Mouse (Mus musculus): ENCODE measurements around the gene Rcan3.
A peak's percentile ranks its signal among the peaks of the same experiment; 100 is the strongest.

Gene Rcan3

DNA sequence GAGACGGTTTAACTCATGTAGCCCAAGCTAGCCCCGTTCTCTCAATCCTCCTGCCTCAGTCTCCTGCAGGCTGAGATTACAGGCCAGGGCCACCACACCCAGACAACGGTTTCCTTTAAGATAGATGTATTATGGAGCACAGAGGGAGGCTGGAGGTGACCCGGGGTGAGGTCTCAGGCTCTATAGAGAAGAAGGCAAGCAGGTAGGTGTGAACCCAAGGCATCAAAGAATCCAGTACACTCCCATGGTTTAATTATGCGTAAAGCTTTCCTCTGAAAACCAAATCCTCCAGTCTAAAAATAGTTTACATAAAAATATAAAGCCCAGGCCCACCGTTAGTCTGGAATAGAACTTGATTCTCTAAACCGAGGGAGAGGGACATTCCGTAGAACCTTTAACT is 20.2 kb downstream of the Rcan3 start:
- no peak for DNase-seq (ENCODE audit: low read depth, low spot score)

DNA sequence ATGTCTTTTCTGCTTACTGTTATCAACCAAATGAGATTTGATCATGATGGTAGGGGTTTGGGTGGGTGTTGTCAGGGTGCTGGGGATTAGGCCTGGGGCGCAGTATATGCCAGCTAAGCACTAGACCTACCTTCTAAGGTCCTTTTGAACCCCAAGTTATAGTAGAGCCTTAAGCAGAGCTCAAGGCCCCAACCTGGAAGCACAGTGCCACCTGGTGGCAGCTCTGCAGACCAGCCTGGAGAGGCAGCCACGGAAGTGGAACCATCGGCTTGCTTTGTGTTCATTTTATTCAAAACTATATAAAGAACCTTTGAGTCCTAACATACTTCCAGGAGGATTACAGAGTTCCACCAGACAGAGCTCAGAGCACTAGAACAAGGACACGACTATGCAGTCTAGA is 22.0 kb downstream of the Rcan3 start:
- peak; percentile 83 for DNase-seq (ENCODE audit: low read depth, low spot score)

DNA sequence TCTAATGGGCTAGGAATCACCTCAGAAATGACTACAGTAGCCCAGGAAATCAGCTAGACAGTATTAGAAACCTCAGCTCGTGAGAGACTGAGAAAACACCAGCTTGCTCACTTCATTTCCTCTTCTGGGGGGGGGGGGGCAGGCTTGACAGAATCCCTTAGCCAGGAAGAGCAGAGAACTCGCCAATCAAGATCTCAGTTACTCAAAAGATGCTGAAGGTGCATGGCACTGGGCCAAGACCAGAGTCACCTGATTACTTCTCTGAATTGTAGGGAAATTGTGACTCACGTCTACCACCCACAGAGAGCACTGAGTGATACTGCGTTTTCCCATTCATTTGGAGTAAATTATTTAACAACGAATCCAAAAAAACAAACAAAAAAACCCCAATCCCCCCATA is 27.5 kb downstream of the Rcan3 start:
- peak; percentile 66 for DNase-seq (ENCODE audit: low read depth, low spot score)

DNA sequence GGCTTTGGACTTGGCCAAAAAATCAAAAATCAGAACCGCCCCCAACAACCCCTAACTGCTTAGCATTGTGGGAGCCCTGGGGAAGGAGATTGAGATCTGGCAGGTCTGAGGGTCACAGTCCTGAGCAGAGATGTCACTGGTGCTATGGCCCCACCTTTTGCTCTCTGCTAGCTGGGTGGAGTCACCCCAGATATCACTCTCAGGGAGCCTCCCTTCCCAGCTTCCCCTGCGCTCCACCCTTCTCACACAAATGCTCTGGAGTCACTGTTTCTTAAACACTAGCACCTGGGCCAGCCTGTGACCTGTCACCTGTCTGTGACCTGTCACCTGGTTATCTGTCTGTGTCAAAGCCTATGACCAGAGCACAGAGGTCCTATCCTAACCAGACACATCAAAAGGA is 28.7 kb downstream of the Rcan3 start:
- DNase-seq (ENCODE audit: low read depth, low spot score), result no peak

DNA sequence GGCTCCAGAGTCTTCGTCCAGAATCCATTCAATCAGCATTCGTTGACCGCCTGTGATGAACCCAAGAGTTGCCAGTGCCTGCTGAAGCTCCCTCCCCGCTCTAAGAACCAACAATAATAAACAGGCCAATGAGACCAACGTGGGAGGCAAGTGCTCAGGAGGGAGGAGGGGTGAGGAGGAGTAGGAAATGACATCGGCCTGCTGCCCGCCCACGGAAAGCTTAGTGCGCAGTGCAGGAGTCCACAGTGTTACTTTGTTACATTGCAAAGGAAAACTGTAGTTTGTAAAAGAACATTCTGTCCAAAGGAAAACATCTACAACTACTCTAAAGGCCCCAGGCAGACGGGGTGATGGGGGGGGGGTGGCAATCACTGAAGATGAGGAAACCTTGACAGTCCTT is 29.6 kb downstream of the Rcan3 start:
- no peak for DNase-seq (ENCODE audit: low read depth, low spot score)

DNA sequence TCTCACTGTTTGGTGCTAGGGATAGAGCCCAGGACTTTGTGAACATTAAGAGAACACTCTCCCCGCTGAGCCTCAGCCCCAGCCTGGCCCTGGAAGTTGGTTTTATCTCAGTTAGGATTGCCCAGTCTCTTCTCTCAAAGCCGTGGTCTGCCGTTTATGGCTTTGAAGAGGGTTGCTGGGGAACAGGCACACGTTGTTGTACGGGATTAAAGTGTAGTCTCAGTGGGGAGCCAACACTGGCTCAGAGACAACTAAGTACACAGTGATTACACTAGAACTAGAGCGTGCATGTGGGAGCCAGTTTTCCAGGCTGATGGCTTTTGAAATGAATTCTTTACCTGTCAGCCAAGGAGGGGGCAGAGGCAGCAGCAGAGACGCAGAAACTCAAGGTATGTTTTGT is 31.8 kb downstream of the Rcan3 start:
- peak; percentile 28 for DNase-seq (ENCODE audit: low read depth, low spot score)

DNA sequence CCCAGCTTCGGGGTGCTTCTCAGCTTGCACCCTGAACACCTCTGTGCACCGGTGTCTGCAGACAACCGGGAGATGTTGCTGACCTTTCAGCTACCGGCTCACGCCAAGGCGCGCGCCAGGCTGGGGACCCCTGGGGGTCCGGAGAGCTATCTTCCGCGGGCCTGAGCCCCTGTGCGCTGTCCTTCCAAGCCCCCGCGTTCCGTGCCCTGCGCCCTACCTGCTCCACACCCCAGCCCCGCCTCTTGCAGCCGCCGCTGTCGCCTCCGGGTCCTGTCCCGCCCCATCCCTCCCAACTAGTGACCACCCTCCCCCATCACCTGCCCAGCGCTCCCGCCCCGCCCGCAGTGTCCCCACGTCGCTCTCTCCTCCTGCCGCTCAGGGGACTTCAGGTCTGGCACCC is 35.7 kb downstream of the Rcan3 start, which contains the start of gene Ncmap:
Gene Ncmap, minus strand, starts transcription at position 237 of the 400 bp plus-strand sequence.
- DNase-seq (ENCODE audit: low read depth, low spot score), result no peak

DNA sequence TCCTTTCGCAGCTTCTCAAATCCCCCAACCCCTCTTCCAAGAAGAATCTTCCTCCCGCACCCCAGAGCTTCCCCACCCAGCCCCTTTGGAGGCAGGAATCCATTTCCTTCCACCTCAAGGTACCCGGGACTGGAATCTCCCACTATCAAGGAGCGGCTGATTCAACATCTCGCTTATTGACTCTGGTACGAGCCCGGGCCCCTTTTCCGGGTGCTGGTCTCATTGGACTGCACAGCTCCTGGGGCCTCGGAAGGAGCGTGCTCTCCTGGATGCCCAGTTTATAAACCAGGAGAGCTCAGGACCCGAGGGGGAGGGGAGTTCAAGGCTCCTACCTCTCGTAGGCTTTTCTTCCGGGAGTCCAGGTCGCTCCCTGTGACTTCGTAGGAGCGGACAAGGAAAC is 36.1 kb downstream of the Rcan3 start:
- DNase-seq (ENCODE audit: low read depth, low spot score), result no peak

DNA sequence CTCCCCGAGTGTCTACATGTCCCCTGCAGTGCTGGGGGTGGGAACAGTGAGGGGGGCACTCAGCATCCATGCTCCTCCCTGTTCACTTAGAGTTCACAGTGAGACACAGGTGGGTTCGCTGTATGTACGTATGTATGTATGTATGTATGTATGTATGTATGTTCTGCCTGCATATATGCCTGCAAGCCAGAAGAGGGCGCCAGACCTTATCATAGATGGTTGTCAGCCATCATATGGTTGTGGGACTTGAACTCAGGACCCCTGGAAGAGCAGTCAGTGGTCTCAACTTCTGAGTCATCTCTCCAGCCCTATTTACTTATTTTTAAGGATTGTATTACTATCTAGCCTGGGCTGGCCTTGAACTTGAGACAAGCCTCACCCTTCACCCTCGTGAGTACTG is 37.4 kb downstream of the Rcan3 start:
- no peak for DNase-seq (ENCODE audit: low read depth, low spot score)

DNA sequence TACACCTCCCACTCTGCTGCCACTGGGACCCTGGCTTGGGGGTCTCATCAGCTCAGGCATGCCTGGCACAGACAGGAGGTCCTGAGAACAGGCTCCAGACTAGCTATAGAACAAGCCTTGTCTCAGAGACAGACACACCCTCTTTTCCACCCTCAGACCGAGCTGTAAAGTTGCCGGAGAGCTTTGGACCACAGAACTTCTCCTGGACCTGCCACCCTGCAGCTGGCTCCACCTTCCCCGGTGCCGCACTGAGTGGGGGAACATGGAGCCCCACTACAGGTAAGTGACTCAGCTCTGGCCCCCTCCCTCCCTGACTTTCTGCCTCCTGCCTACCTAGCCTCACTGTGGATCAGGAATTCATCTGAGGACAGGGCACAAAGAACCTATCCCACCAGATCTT is 38.3 kb downstream of the Rcan3 start:
- DNase-seq (ENCODE audit: low read depth, low spot score), result no peak

DNA sequence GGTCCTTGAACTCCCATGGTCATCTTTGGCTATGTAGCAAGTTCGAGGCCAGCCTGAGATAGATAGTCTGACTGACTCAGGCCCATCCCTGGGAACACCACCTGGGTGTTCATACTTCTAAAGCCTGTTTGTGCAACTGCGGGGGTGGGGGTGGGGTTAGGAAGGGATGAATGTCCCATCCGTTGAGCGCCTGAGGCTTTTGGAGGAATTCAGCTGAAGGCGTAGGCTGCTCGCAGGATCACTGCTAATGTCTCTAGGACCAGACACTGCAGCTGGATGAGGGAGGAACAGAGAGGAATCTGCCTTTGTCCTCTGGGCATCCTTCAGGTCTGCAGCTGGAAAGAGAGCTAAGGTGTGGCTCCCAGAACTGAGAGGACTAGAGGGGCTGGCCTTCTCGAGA is 39.0 kb downstream of the Rcan3 start:
- no peak for DNase-seq (ENCODE audit: low read depth, low spot score)

DNA sequence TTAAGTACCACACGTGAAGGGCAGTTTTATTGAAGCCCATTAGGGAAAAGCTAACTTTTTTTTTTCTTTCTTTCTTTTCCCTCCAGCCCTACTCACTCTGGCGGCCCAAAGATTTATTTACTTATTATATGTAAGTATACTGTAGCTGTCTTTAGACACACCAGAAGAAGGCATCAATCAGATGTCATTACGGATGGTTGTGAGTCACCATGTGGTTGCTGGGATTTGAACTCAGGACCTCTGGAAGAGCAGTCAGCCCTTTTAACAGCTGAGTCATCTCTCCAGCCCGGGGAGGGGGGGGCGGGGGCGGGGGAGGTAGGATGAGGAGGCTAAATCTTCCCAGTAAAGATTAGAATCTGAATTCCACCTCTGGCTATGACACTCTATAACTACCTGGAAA is 40.3 kb downstream of the Rcan3 start:
- DNase-seq (ENCODE audit: low read depth, low spot score), result no peak

DNA sequence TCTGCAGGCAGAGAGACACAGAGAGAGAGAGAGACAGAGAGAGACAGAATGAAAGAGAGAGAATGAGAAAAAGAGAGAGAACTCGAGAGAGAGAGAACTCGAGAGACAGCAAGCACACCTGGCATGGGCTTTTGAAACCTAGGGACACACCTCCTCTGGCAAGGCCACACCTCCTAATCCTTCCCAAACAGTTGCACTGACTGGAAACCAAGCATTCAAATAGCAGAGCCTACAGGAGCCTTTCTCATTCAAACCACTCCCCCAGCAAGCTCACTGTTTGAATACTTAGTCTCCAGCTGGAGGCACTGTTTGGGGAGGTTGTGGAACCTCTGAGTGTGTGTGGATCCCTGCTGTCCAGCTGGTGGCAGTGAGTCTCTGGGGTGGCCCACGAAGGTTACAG is 40.9 kb downstream of the Rcan3 start:
- no peak for DNase-seq (ENCODE audit: low read depth, low spot score)

DNA sequence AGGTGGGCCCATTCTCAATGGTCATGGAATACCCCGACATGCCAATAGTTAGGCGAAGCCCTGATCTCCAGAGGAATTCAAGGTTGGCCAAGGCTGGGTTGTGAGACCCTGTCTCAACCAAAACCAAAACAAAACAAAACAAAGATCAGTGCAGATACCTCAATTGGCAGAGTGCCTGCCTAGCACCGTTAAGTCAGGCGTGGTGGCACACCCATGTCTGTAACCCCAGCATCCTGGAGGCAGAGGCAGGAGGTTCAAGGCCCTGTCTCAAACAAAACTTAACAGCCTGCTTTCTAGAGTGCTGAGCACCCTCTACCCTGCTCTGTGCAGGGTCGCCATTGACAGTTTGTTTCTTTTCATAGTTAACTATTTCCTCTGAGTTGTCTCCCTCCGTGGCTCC is 42.6 kb downstream of the Rcan3 start:
- DNase-seq (ENCODE audit: low read depth, low spot score), result no peak

DNA sequence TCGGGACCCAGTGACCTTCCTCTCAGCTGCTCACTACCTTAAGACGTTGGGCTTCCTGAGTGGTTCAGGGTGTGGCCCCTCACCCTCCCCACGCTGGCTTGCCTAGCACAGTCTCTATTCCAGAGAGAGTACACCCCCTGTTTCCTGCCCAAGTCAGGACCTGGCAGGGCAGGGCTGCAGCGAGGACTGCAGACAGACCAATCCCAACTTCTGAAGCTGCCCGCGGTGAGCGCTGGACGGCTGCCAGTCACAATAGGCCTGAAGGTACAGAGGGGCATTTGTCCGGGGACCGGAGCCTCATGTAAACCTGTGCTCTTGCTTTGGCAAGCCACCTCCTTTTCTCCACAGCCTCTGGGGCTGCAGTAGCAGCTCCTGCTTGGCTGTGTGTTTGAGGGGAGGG is 48.0 kb downstream of the Rcan3 start:
- DNase-seq (ENCODE audit: low read depth, low spot score), result no peak

DNA sequence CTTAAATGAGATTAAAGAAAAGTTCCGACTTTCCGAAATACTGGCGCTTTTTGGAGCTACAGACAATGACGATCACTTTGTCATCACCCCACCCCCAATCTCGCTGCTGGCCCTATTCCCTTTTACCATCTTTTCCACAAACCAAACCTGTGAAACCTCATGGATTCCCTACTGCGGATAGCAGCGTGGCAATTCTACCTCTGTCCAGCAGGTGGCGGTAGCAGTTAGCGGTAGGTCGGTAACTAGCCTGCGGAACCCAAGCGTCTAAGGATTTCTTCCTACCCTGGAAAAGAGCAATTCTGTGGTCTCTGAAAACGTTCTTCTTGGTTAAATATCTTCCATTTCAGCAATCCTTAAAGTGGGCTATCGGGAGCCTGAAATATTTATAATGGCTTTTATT is 51.3 kb downstream of the Rcan3 start:
- DNase-seq (ENCODE audit: low read depth, low spot score), result peak; percentile 92

DNA sequence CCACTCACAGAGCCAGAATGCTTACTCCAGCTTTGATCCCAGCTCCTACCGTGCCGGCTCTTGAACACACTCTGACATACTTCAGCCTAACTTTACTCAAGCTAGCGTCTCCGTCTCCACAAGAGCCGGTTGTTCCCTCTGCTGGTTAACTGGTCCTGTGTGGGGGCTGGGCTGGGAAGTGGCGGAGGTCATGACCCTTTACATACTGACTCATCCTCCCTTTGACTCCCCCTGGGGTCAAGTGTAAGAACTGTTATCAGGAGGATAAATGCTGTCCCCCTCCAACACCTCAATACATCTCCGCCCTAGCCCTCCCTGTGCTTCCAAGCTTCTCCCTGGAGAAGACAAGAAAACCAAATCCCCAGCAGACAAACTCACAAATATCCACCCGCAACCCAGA is 52.3 kb downstream of the Rcan3 start:
- DNase-seq (ENCODE audit: low read depth, low spot score), result no peak

DNA sequence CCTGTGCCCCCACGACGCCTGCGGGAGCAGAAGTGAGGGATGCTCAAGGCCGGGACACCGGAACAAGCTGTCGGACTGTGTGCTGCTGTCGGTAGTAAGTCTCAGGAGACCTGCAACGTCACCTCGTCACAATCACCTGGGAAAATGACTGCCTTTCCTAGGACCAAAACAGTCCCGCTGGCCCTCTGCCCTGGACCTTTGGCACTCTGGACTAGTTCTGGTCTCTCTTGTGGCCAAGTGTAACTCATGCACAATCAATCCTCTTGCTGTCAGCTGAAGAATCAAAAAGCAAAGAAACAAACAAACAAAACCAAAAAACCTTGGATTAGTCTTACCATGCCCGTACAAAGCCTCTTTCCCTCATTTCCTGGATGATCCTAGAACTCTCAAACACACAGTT is 56.4 kb downstream of the Rcan3 start:
- no peak for DNase-seq (ENCODE audit: low read depth, low spot score)

DNA sequence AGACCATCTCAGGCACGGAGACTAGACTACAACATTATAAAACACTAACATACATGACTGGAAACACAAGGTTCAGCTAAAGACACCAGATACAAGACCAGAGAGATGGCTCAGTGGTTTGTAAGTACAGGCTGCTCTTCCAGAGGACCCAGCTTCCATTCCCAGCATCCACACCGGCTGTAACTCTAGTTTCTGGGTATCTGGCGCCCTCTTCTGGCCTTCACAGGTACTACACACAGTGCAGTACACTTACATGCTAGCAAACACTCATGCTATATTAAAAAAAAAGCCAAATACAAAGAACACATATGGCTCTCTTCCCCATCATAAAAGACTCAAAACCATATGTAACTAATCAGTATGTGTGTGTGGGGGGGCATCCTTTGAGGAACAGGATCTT is 58.2 kb downstream of the Rcan3 start:
- DNase-seq (ENCODE audit: low read depth, low spot score), result no peak

DNA sequence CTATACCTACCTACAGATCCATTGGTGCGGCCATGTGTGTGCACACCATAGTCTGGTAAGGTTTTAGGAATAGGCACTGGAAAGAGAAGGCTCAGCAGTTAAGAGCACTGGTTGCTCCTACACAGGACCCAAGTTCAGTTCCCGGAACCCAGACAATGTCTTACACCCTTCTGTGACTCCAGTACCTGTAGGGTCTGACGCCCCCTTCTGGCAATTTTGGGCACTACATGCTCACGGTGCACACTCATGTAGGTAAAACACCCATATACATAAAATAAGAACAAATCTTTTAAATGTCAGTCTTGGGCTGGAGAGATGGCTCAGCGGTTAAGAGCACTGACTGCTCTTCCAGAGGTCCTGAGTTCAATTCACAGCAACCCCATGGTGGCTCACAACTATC is 60.4 kb downstream of the Rcan3 start:
- DNase-seq (ENCODE audit: low read depth, low spot score), result no peak

DNA sequence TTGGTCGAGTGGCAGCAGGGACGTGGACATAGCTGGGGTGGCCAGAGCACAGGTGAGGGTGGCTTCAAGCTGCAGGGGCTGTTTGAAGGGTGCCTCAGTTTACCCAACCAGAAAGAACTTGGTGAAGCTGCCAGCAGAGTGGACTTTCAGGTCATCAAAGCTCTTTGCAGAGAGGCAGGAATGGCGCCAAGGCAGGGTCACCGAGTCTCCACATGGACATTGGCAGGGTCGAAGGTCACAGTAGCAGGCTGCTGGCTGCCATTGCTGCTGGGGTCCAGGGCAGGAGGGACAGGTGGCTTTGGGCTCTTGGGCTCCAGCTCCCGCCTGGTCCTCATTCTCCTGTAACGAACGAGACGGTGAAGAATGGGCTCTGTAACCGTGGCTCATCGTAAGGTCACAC is 63.3 kb downstream of the Rcan3 start:
- no peak for DNase-seq (ENCODE audit: low read depth, low spot score)

DNA sequence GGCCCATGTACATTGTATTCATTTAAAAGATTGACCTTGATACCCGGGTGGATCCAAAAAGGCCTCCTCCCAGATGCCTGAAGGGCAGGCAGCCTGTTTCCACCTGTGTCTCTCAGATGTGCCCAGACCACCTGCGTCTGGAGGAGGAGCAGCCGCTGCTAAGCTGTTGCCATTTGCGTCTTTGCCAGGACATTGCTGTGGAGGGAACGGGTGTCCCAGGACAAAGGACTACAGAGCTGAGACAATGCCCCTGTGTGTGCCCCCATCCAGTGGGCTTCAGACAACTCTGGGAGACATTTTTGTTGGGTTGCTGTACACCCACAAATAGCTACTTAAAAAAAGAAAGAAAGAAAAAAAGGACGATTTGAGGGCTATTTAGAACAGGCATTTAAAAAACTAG is 70.8 kb downstream of the Rcan3 start:
- DNase-seq (ENCODE audit: low read depth, low spot score), result peak; percentile 85

Measured in brain, adult 2 months (tissue).